Mouse (Mus musculus): Measurements from ENCODE around the gene Rpl41.

- TF ChIP-seq FLI1 (IDR thresholded peaks at IDR 0.05; ENCODE audit: low read length): no peak
- no peak for TF ChIP-seq GATA1 (IDR thresholded peaks at IDR 0.05; ENCODE audit: borderline replicate concordance, low read length)
Observed at GRCm38 (mm10) chr10:128588775-128589463, 39.8 kb upstream of the Rpl41 start.
